ENCODE assay signal across 15 mouse cellular contexts in the genomic region with DNA sequence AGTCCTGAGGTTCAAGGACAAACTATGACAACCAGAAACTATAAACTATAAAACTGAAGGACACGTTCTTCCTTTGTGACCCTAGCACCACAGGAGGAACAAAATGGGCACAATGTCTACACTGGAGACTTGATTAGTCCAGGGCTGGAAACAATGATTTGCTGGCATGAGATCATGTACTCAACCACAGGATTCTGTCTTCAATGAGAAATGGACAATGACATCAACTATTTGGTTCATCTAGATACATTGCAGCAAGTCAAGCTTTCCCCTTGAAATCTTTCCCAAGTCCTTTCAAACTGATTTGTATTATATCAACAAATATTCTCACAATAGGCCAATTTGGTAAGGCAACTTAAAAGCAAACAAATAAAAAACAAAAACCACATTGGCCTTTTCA.
"Had no signal": no experiment of that assay in that cellular context is flagged by ENCODE, and none has a peak within 500 bp of the region (broad histone marks: within the 10 kb centered on the region; RNA-seq: fewer than 3 reads in every experiment).

No protein-coding gene starts in this region.

- H3K4me1 ChIP-seq: midbrain, embryonic 10.5 days; midbrain, embryonic 12.5 days; neural tube, embryonic 13.5 days; neural tube, embryonic 15.5 days had no signal

- H3K27ac ChIP-seq: midbrain, embryonic 10.5 days; midbrain, embryonic 12.5 days; neural tube, embryonic 13.5 days; neural tube, embryonic 15.5 days; stomach, embryonic 15.5 days; stomach, postnatal 0 days had no signal

- H3K36me3 ChIP-seq: midbrain, embryonic 10.5 days; midbrain, embryonic 12.5 days; neural tube, embryonic 13.5 days; neural tube, embryonic 15.5 days; stomach, embryonic 15.5 days had no signal

- H3K4me2 ChIP-seq: lung, embryonic 14.5 days; midbrain, embryonic 12.5 days; neural tube, embryonic 13.5 days; neural tube, embryonic 15.5 days; stomach, embryonic 15.5 days had no signal

- H3K9me3 ChIP-seq: midbrain, embryonic 10.5 days; neural tube, embryonic 15.5 days had no signal

- H3K4me3 ChIP-seq: midbrain, embryonic 10.5 days; midbrain, embryonic 12.5 days; neural tube, embryonic 13.5 days; neural tube, embryonic 15.5 days; stomach, embryonic 15.5 days had no signal

- H3K27me3 ChIP-seq: midbrain, embryonic 12.5 days; neural tube, embryonic 13.5 days; neural tube, embryonic 15.5 days; stomach, embryonic 15.5 days had no signal

- DNase-seq: lung, adult 18-20 months; lung, embryonic 14.5 days; lung, postnatal 10 days; lung, postnatal 4 days; midbrain, embryonic 14.5 days; right cerebral cortex, postnatal 14 days; thymus, adult 2 months; thymus, postnatal 25 days; thymus, postnatal 4 days had no signal

- H3K9ac ChIP-seq: lung, embryonic 14.5 days; midbrain, embryonic 12.5 days; neural tube, embryonic 13.5 days; neural tube, embryonic 15.5 days; stomach, embryonic 15.5 days had no signal
